Mouse (Mus musculus) T-helper 1 cell (primary cell): ENCODE results near the gene Gm7879.
"Not testable (repeated sequence)": the region's sequence is repeated elsewhere in the genome, so short reads cannot be mapped to it uniquely, and the experiment has no call there.

Source experiments
- in situ Hi-C: fragments of 300-600 bp; cut with MboI, MseI; formaldehyde crosslinking; loops from one replicate; pipeline ENCODE4 v1.15.1; 2025; ENCODE audit warnings: high pct_unique_total_duplicates

Gene Gm7879

GRCm38 (mm10) chr5:43912844-43913243 lies at the start of gene Gm7879:
Gm7879 (plus strand) TSS chr5:43913144.
- in situ Hi-C loops: not testable (repeated sequence)

GRCm38 (mm10) chr5:43863642-43864041 lies 49.3 kb upstream of the Gm7879 start:
- in situ Hi-C loops: no loop called here

- in situ Hi-C loops: no loop called here
These were observed 47.6 kb upstream of the Gm7879 start for GRCm38 (mm10) chr5:43865316-43865715.

GRCm38 (mm10) chr5:43868253-43868652 lies 44.7 kb upstream of the Gm7879 start, which contains the start of gene Cd38:
Cd38 (plus strand) TSS chr5:43868553.
- in situ Hi-C loops: no loop called here

- in situ Hi-C loops: no loop called here
These were observed 44.0 kb upstream of the Gm7879 start for GRCm38 (mm10) chr5:43868711-43869600.

- in situ Hi-C loops: no loop called here
These were observed 41.1 kb upstream of the Gm7879 start for GRCm38 (mm10) chr5:43871845-43872244.

GRCm38 (mm10) chr5:43872652-43873051 lies 40.3 kb upstream of the Gm7879 start:
- in situ Hi-C loops: no loop called here

GRCm38 (mm10) chr5:43882034-43882433 lies 30.9 kb upstream of the Gm7879 start:
- in situ Hi-C loops: no loop called here

GRCm38 (mm10) chr5:43885060-43885820 lies 27.7 kb upstream of the Gm7879 start:
- in situ Hi-C loops: loop anchor here (5.0 kb wide), 1 partner anchor 107 kb away; no protein-coding TSS in a partner anchor

- in situ Hi-C loops: no loop called here
These were observed 20.6 kb upstream of the Gm7879 start for GRCm38 (mm10) chr5:43892386-43892785.

GRCm38 (mm10) chr5:43894113-43894512 lies 18.8 kb upstream of the Gm7879 start:
- in situ Hi-C loops: no loop called here

- in situ Hi-C loops: no loop called here
These were observed 17.0 kb upstream of the Gm7879 start for GRCm38 (mm10) chr5:43895931-43896330.

GRCm38 (mm10) chr5:43904685-43905084 lies 8.3 kb upstream of the Gm7879 start:
- in situ Hi-C loops: no loop called here

- in situ Hi-C loops: no loop called here
These were observed 3.7 kb upstream of the Gm7879 start for GRCm38 (mm10) chr5:43909213-43909612.

- in situ Hi-C loops: no loop called here
These were observed 2.9 kb upstream of the Gm7879 start for GRCm38 (mm10) chr5:43910006-43910405.

- in situ Hi-C loops: no loop called here
These were observed 2.4 kb downstream of the Gm7879 start for GRCm38 (mm10) chr5:43915261-43915886.

- in situ Hi-C loops: loop anchor here (5.0 kb wide), 1 partner anchor 65 kb away; no protein-coding TSS in a partner anchor
These were observed 8.9 kb downstream of the Gm7879 start for GRCm38 (mm10) chr5:43921877-43922276.

- in situ Hi-C loops: loop anchor here (5.0 kb wide), 1 partner anchor 63 kb away; no protein-coding TSS in a partner anchor
These were observed 11.0 kb downstream of the Gm7879 start for GRCm38 (mm10) chr5:43923933-43924332.

GRCm38 (mm10) chr5:43927729-43928128 lies 14.8 kb downstream of the Gm7879 start:
- in situ Hi-C loops: no loop called here

- in situ Hi-C loops: no loop called here
These were observed 20.3 kb downstream of the Gm7879 start for GRCm38 (mm10) chr5:43933269-43933668.

GRCm38 (mm10) chr5:43947330-43947977 lies 34.5 kb downstream of the Gm7879 start:
- in situ Hi-C loops: loop anchor here (5.0 kb wide), 1 partner anchor 310 kb away; no protein-coding TSS in a partner anchor
